Mouse (Mus musculus) left cerebral cortex, postnatal 14 days (tissue): ENCODE measurements around the gene Itga9. TPM values are rescaled to one million over a fixed set of nuclear protein-coding genes. Genes with fewer than 3 reads are reported as not detected.

Source experiments
- DNase-seq, 2 experiments: peaks; one replicate each; pipeline ENCODE4 v3.0.0; 2021 to 2022; ENCODE audit warnings: low spot score in 2 of 2, mixed read lengths in 1 of 2
- intact Hi-C: fragments of 180-260 bp; cut with DNase I; formaldehyde crosslinking; loops from one replicate; pipeline ENCODE4 v1.15.1; 2025
- total RNA-seq, 2 experiments: library from RNA; stranded (reverse); gene quantifications; 2 replicates each; pipeline ENCODE4 v1.2.3; 2021

Gene Itga9
- total RNA-seq, 2 experiments from 2014 or later = 7.3 to 8.9 TPM

DNA sequence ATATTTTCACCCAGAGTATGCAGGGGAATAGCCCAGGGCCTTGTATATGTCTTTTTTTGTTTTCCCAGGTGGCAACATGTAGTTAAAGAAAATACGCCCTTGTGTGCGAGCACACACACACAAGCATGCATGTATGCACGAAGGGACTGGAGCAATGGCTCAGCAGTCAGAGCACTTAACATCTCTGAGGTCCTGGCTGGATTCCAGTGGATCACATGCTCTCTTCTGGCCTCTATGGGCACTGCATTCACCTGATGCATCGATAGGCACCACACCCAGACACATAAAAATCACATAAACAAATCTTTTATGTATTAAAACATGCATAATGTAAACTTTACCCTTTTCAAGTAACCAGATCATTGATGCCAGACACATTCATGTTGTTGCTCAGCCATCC is 335.5 kb downstream of the Itga9 start:
- intact Hi-C loops = no loop called here
- no peak for DNase-seq

DNA sequence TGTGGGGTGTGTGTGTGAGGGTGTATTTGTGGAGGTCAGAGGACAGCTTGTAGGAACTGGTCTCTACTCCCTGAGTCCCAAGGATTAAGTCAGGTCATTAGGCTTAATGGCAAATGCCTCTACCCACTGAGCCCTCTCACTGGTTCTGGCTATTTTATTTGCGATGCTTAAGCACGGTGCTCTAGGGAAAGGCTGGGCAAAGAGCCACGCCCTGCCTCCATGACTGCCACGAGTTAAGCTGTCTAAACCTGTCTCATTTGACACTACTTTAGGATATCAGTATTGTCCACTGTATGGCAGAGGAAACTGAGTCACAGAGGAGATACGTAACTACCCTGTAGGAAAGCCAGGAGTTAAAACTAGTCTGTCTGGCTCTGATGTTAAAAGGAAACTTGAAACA is 337.5 kb downstream of the Itga9 start:
- intact Hi-C loops = no loop called here
- no peak for DNase-seq

DNA sequence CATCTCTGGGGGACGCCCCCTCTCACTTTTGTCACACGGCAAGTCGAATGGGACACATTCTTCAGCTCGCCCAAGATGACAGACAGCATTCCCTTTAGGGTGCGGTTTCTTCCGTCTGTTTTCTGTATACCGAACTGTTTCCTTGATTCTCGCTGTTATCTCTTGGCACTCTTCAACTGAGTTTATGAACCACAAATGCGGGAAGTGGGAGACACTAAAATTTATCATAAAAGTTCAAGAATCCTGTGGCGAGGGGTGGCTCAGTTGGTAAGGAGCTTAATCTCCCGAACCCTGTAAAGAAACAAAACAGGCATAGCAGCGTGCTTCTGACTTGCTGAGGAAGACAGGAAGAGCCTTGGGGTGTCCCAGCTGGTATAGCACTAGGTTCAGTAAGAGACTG is 337.9 kb downstream of the Itga9 start:
- intact Hi-C loops = no loop called here
- DNase-seq = no peak

DNA sequence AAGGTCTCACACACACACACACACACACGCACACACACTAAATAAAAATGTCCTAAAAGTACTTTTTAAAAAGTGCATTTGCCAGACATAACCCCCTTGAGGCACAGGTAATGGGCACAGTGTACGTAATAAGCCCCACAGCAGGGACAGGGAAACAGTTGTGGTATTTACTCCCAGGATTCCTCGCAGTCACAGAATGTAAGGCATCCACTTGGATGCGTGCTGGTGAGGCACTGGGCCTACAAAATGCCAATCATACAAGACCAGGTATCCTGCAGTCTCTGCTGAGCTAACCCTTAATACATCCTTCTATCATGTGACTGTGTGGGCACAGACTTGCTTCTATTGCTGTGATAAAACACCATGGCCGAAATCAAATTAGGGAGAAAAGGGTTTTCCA is 342.0 kb downstream of the Itga9 start:
- intact Hi-C loops = no loop called here
- no peak for DNase-seq

DNA sequence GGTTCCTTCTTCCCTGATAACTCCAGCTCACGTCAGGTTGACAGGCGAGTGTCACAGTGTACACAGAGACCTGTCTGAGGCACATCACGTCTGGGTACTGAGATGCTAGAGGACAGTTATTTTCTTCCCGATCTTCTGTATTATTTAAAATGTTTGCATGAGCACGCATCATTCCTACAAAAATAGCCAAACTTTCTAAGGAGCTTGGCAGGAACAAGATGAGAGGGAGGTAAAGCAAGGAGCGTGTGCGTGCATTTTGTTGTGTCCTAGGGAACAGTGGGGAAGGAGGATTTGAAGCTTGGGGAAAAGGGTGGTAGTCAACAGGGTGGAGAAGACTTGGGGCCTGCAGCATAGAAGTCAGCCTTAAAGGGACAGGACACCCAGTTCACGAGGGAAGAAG is 342.6 kb downstream of the Itga9 start:
- intact Hi-C loops = no loop called here
- DNase-seq = peak in 1 of 2 experiments; percentile 70

DNA sequence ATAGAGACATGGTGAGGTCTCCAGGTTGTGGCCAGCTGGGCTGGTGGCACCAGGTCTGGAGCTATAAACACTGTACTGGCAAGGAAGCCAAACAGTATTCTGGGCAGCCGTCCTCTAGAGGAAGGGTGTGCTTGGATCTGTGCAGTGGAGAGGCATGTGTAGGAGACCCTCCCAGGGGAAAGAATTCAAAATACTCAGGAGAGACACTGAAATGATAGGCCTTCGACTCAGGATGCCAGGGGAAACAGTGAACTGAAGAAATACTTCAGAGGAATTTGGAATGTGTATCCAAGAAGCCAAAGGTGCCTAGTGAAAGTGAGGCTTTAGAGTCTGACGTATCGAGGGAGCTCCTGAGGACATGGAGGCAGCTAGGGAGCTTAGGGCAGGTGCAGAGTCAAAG is 343.2 kb downstream of the Itga9 start:
- DNase-seq = no peak
- intact Hi-C loops = no loop called here

DNA sequence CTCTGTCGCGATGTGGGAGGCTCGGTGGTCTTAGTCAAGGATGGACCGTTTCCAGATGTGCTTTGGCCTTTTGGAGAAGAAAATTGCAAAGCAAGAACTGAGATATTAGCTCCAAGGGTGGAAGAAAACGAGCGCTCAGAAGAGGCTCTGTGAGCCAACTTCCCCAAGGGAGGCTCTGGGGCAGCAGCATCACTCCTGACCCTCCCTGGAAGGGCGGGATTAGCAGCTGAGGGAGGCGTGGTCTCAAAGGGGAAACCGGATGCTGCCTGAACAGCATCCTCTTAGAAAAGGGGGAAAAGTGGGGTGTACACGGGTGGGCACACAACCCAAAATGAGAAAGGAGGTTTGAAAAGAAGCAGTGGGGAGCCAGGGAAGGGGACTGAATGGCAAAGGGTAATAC is 343.6 kb downstream of the Itga9 start:
- intact Hi-C loops = no loop called here
- DNase-seq = no peak

Other genes with a start within 250 kb of the Itga9 start
- gene Eomes, start 128.5 kb upstream of the Itga9 start, total RNA-seq = under 1 TPM; 0.24 to 0.38 TPM
- 10 to 100 TPM; 80.3 to 88.2 TPM for gene Golga4, start 100.4 kb upstream of the Itga9 start, total RNA-seq